Mouse (Mus musculus) neural tube, embryonic 10.5 days (tissue): ENCODE measurements around the gene Ablim2.
A peak's percentile ranks its signal among the peaks of the same experiment; 100 is the strongest.

ENCODE experiments used
- DNase-seq: peaks from one replicate; pipeline ENCODE4 v3.0.0-alpha.2; 2017; ENCODE audit warnings: low spot score; ENCODE audit errors: extremely low spot score

Gene Ablim2

GRCm38 (mm10) chr5:35739005-35739404 is 18.7 kb upstream of the Ablim2 start:
- no peak for DNase-seq

GRCm38 (mm10) chr5:35739536-35740278 is 18.0 kb upstream of the Ablim2 start, which contains the start of gene Sh3tc1:
TSS of gene Sh3tc1 (minus strand) at chr5:35739987.
- no peak for DNase-seq

GRCm38 (mm10) chr5:35740716-35741115 is 17.0 kb upstream of the Ablim2 start:
- DNase-seq: no peak

GRCm38 (mm10) chr5:35741225-35741820 is 16.4 kb upstream of the Ablim2 start:
- DNase-seq: no peak

GRCm38 (mm10) chr5:35743238-35743951 is 14.3 kb upstream of the Ablim2 start:
- no peak for DNase-seq

DNA sequence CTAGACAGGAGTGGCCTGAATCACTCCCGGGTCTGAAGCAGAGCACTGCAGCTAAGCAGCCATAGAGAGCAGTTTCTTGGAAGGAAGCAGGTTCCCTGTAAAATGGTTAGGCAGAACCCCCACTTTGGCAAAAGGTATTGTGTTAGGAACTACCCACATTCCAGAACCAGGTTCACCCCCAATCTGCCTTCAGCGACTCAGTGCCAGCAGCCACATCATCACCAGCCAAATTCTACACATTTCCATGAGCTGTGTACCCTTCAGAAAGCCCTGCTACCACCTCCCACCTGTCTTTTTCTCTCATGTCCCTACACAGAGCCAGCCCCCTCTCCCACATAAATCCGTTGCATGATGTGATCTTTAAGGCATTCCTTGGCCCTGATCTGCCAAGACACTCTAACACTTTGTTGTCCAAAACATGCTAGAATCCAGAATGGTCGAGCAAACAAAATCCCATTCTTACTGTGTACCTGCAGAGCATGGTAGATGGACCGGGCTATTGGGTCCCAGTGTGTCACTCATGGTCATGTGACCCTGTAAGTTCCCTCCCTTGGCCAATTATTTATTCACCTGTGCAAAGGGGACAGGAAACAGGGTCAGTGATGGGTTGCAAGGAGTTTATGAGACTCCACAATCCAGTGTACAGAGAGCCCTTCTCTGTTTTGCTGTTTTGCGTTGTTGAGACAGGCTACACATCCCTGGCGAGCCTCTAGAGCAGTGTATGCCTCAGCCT is 13.5 kb upstream of the Ablim2 start:
- DNase-seq: no peak

DNA sequence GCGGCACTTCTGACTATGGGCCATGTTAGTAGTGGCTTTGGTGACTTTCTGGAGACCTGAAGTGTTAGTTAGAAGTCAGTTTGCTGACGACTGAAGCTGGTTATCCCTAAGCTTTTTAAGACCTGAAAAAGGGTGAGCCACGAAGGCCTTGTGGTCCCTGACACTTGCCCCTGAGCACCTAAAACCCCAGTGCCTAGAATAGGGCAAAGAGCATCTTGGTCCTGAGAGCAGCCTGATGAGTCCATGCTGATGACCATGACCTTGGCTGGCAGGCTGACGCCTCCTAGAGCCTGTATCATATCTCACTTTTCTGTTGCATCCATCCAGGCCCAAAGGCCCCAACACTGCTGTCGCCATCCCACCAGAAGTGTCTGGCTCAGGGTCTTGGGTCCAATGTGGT is 12.3 kb upstream of the Ablim2 start:
- no peak for DNase-seq

DNA sequence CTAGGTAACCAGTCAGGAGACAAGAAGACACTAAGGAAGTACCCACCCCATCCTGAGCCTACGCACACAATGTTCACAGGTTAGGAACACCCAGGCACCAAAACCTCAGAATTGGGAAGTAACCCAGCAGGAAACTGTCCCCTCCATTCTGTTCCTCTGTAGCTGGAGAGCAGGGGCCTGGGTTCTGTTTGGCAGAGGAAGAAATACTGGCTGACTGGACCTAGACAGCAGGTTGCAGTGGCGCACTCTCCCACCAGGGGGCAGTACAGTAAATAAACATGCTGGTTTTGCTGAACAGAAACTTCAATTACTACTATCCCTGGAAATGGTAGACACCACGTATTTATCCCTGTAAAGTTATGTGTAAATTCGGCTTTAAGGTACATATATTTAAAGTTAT is 10.8 kb upstream of the Ablim2 start:
- DNase-seq: peak; percentile 70

DNA sequence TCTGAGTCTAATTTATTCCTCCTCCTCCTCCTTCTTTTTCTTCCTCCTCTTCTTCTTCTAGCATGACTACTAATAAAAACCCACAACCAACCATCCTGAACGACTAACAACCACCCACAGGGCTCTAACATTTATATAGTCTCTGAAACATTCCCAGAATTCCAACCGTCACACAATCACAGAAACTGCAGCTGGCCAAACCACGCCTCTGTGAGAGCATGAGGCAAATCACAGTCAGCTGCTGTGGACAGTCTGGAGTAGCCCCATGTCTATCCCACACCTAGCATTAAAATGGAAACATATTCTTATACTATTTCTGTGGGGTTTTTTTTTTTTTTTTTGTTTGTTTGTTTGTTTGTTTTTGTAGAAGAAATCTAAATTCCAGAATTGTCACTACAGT is 8.3 kb upstream of the Ablim2 start:
- DNase-seq: no peak

DNA sequence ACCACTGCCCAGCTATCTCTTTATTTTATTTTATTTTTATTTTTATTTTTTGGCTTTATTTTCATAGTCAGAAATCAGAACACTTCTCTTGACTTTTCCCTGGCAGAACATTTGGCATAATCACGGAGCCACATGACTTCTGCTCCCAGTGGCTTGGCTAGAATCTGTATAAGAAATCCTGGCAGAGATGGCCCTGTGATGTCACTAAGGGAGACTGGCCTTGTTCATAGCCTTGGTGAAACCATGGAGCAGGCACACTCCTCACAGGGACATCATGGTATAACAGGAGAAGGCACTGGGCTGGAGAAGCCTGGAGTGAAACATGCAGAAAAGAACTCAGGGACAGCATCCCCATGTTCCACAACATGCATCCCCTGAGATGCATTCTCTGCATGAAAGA is 7.7 kb upstream of the Ablim2 start:
- no peak for DNase-seq

DNA sequence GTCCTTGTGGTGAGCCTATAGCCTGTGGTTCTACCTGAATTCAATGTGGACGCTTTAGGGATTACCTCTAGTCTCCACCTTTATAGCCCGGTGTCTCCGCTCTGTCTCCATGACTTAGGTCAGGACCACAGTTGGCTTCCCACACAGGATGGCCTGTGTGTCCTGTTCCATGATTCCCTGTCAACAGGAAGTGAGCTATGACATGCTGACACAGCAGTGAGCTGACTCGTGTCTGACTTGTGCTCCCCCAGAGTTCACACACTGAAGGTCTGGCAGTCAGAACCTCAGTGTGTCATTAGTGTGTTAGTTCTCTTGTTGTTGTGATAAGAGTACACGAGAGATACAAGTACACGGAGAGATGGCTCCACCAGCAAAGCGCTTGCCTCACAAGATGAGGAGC is 6.7 kb upstream of the Ablim2 start:
- no peak for DNase-seq

DNA sequence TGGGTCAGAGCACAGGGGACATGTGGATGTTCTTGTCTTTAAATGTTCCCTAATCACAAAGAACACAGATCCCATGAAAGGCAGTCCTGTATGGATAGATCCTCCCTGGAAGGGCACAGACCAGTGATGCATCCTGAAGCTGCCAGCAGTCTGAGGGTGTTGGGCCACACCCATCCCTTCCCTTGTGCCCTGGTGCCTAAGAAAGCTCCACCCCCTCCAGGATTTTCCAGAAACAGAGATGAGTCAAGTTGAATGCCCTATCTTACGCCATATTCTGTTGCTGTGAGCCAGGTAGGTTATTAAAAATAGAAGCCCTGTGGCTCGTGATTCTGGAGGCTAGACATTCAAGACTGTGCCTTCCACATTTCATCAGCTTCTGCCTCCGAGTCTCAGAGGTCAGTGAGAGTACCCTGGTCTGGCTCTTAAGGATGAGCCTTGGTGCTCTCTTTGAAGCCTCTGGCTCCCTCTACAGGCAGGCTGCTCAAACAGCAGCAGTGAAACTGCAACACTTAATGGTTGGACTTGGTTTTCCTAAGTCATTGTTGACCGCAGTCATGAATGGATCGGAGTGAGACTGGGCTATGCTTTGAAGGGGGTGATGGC is 2.4 kb upstream of the Ablim2 start:
- peak; percentile 60 for DNase-seq

DNA sequence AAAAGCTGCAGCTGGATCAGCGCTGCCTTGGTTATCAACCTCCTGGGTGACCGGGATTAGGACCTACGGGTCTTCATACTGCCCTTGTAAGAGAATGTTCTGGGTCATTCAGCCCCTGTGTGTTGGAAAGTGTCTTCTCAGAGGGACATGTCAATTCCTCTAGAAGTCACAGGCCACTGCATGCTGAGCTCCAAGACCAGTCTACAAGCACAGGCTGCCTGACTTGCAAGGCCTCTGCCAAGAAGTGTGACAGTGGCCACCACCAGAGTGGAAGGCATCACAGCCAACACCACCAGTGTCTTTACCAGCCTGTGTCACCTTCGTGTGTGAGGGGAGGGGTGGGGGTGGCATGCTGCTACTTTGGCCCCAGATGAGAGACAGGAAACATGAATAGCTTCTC is 1.7 kb upstream of the Ablim2 start:
- DNase-seq: no peak

DNA sequence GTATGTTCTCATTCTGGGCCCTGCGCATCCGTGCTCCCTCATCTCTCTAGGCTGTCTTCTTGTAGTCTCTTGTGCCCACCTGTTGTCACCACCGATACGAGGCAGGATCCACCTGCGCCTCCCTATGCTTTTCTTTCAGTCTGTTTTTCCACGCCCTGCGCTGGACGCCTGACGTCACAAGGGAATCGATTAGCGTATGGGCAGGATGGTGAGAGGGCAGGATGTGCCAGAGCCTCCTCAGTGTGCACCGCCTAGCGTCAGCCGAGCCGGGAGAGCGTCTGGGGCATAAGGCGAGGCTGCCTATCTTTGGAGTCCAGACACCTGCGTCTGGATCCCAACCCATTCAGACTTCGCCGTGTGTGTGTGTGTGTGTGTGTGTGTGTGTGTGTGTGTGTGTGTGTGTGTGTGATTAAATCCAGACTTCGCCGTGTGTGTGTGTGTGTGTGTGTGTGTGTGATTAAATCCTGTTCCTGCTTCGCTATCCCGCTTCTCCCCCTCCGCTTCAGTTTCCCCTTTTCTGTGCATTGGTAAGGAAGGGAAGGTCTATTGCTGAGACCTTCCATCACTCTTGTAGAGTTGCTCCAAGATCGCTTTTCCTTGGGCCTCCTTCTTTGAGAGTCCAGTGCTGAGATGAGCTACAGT is 562 bp upstream of the Ablim2 start:
- no peak for DNase-seq

DNA sequence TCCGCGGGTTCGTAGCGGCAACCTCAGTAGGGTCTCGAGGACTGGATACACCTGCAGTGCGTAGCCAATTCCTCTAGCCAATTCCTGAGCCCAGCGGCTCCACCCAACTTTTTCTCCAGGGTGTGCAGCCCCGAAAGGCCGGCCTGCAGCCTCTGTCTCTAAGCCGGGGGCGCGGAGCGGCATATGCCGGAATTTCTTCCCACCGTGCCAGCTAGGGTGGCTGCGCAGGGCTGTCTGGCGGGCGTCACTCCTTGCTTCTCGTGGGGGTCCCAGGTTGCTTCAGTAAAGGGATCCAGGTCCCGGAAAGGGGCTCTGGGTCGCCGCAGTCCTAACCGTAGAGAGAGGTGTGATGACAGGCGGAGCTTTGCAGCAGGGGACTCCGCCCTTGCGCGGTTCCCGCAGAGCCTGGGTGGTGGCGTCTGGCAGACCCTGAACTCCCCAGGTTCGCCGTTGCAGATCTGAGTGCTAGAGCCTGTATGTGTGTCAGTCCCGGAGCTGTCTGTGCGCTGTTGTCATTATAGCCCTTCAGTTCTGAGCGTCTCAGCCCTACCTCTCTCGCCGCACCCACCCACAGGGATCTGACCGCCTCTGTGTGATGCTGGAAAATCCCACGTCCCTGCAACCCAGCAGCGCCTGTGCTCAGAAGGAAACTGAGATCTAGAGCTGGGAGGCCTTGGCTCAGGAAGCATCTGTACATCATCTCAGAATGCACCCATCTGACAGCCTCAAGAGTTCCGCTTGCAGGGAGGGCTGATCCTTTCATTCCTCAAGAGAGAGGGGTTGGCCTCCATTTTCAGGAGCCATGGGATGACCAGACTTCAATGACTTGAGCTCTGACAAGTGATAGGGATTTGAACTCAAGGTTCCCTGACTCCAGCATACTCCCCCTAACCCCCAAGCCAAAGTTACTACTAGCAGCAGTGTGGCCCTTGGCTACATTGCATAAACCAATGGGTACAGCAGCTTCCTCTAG is 687 bp downstream of the Ablim2 start:
- DNase-seq: peak; percentile 36

DNA sequence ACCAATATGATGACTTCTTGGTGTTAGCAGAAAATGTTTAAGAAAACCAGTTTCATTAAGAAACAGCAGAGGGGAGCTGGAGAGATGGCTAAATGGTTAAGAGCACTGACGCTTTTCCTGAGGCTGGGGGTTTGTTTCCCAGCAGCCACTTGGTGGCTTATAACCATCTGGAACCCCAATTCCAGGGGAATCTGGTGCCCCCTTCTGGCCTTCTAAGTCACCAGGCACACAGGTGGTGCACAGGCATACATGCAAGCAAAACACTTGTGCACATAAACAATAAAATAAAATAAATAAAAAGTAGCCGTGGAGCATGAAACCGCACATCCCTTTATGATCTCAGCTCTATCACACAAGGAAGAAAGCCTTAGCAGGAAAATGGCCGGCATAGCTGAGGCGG is 3.6 kb downstream of the Ablim2 start:
- no peak for DNase-seq

DNA sequence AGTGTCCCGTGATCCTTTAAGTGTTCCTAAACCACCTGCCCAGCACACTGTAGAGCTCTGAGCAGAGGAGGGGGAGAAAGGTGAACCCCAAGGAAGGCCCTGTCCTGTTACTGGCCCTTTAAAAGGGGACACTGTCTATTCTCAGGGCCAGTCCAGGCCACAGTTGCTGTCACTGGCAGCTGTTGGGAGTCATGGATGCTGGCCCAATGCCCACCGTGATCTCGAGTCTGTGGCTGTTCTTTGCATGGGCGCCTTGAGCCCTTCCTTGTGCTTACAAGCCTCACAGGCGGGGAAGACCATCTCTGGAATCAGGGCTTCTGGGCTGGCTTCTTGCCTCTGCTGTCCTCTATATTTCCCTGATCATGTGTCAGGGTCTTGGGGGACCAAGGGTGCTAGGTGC is 4.7 kb downstream of the Ablim2 start:
- DNase-seq: no peak

DNA sequence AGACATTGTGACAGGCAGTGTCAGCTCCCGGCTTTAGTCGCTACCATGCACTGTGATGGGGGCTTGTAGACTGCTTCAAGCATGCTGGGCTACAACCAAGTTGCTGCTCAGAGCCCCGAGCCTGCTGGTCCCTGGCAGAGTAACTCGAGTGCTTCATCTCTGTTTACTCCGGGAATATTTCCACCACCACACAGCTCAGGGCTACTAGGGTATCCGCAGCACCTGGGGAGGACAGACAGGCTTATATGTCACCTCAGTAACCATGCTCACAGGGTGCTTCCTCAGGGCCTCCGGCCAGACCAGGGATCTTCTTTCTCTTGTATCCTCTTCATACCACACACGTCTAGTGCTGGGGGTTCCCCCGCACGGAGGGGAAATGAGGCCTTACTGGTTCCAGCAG is 5.2 kb downstream of the Ablim2 start:
- DNase-seq: no peak

GRCm38 (mm10) chr5:35765909-35766308 is 8.2 kb downstream of the Ablim2 start:
- no peak for DNase-seq

GRCm38 (mm10) chr5:35768525-35768924 is 10.8 kb downstream of the Ablim2 start:
- no peak for DNase-seq
